Mouse (Mus musculus) hindbrain, embryonic 11.5 days (tissue): ENCODE data around the gene Nrg4. TPM values are rescaled to one million over a fixed set of nuclear protein-coding genes. Genes with fewer than 3 reads are reported as not detected.
A peak's percentile ranks its signal among the peaks of the same experiment; 100 is the strongest.

Experiments
- ATAC-seq: fragments of 200-750 bp; cut with Nextera tagmentation; 2 replicates; pipeline ENCODE4 v1.8.0; 2017; ENCODE audit warnings: mild to moderate bottlenecking, moderate TSS enrichment, moderate library complexity; ENCODE audit not compliant: low FRiP score
- DNase-seq: peaks from one replicate; pipeline ENCODE4 v3.0.0-alpha.2; 2015; ENCODE audit warnings: low spot score
- H3K27ac ChIP-seq: fragments of 300-500 bp; sonication (generic); 2 replicates; pipeline ENCODE4 v1.5.1; 2014; ENCODE audit warnings: mild to moderate bottlenecking, low read depth, low read length
- H3K27me3 ChIP-seq: fragments of 300-500 bp; sonication (generic); 2 replicates; pipeline ENCODE4 v1.6.1; 2014; ENCODE audit warnings: mild to moderate bottlenecking, low read length, moderate library complexity, mixed read lengths; ENCODE audit not compliant: control insufficient read depth, insufficient read depth
- H3K36me3 ChIP-seq: fragments of 300-500 bp; sonication (generic); 2 replicates; pipeline ENCODE4 v1.6.1; 2014; ENCODE audit warnings: mild to moderate bottlenecking, low read length, moderate library complexity, mixed read lengths; ENCODE audit not compliant: control insufficient read depth, insufficient read depth
- H3K4me1 ChIP-seq: fragments of 300-500 bp; sonication (generic); replicated peaks from 2 replicates; pipeline ENCODE4 v1.6.1; 2014; ENCODE audit warnings: low read length, mixed read lengths; ENCODE audit not compliant: control insufficient read depth, insufficient read depth
- H3K4me2 ChIP-seq: fragments of 300-500 bp; sonication (generic); replicated peaks from 2 replicates; pipeline ENCODE4 v1.6.1; 2014; ENCODE audit warnings: mild to moderate bottlenecking, low read depth, low read length
- H3K4me3 ChIP-seq: fragments of 300-500 bp; sonication (generic); 2 replicates; pipeline ENCODE4 v1.5.1; 2014; ENCODE audit warnings: low read depth, low read length
- H3K9ac ChIP-seq: fragments of 300-500 bp; sonication (generic); 2 replicates; pipeline ENCODE4 v1.6.1; 2014; ENCODE audit warnings: low read depth, low read length
- H3K9me3 ChIP-seq: fragments of 300-500 bp; sonication (generic); 2 replicates; pipeline ENCODE4 v1.6.1; 2016; ENCODE audit warnings: low read length; ENCODE audit not compliant: control insufficient read depth
- WGBS: fragments of 180-500 bp; shearing (Covaris S2); extraction: QIAGEN DNeasy Blood & Tissue Kit; methylation state at CpG from one replicate; pipeline ENCODE4 v1.1.7; 2014; 5-methylcytosine and 5-hydroxymethylcytosine counted together
- polyA plus RNA-seq: library from polyadenylated mRNA; unstranded; fragments of >200 nt; fragmentation: Nextera tagmentation; extraction: Ambion mirVana; gene quantifications from 2 replicates; pipeline ENCODE4 v1.2.1, GENCODE M21; 2014

Gene Nrg4
- polyA plus RNA-seq, 1 experiment from 2014 or later, result 1.8 TPM

- Histone ChIP-seq H3K27ac (0 out of 2 replicates have a peak overlapping the region, but pooled peaks have one; percentile 10), H3K4me1 (no peaks in the 10 kb centered on the region), H3K27me3 (peaks cover 7% of the 10 kb centered on the region; the same call in 1 of the 2 replicates), H3K4me3 (peak overlapping the region; percentile 65), H3K4me2 (peak overlapping the region; percentile 84), H3K9me3 (no peaks in the 10 kb centered on the region), H3K9ac (peak overlapping the region; percentile 31), H3K36me3 (no peaks in the 10 kb centered on the region)
- DNase-seq (peak; percentile 33), ATAC-seq (no peak)
- 16% methylated on average over 18 of the region's 18 CpGs for WGBS
Measured at GRCm38 (mm10) chr9:55325564-55326514, 805 bp downstream of the Nrg4 start.

GRCm38 (mm10) chr9:55325061-55325460 is 1.6 kb downstream of the Nrg4 start:
- Histone ChIP-seq H3K36me3 (no peaks in the 10 kb centered on the region), H3K27me3 (peaks cover 7% of the 10 kb centered on the region; the same call in 1 of the 2 replicates), H3K4me1 (no peaks in the 10 kb centered on the region), H3K4me3 (no peak overlapping the region), H3K4me2 (no peak overlapping the region), H3K9me3 (no peaks in the 10 kb centered on the region), H3K9ac (no peak overlapping the region), H3K27ac (no peak overlapping the region)
- DNase-seq (peak; percentile 54), ATAC-seq (peak; percentile 43; the same call in 1 of the 2 replicates)
- WGBS, result 10% methylated on average over 1 of the region's 1 CpGs

- H3K27ac ChIP-seq, result no peak overlapping the region
- ATAC-seq, result no peak
- no peaks in the 10 kb centered on the region for H3K9me3 ChIP-seq
- H3K36me3 ChIP-seq, result no peaks in the 10 kb centered on the region
- H3K9ac ChIP-seq, result no peak overlapping the region
- no peak overlapping the region for H3K4me3 ChIP-seq
- WGBS, result 53% methylated on average over 10 of the region's 10 CpGs
- DNase-seq, result no peak
- no peak overlapping the region for H3K4me2 ChIP-seq
- peaks cover 7% of the 10 kb centered on the region; the same call in 1 of the 2 replicates for H3K27me3 ChIP-seq
- H3K4me1 ChIP-seq, result no peaks in the 10 kb centered on the region
Measured at GRCm38 (mm10) chr9:55324516-55324915, 2.1 kb downstream of the Nrg4 start.

- peaks cover 7% of the 10 kb centered on the region; the same call in 1 of the 2 replicates for H3K27me3 ChIP-seq
- H3K9ac ChIP-seq, result no peak overlapping the region
- H3K4me2 ChIP-seq, result no peak overlapping the region
- DNase-seq (no peak), ATAC-seq (no peak)
- no peaks in the 10 kb centered on the region for H3K9me3 ChIP-seq
- 51% methylated on average over 8 of the region's 8 CpGs for WGBS
- no peaks in the 10 kb centered on the region for H3K36me3 ChIP-seq
- no peak overlapping the region for H3K27ac ChIP-seq
- no peak overlapping the region for H3K4me3 ChIP-seq
- H3K4me1 ChIP-seq, result no peaks in the 10 kb centered on the region
Measured at GRCm38 (mm10) chr9:55324085-55324484, 2.6 kb downstream of the Nrg4 start.

GRCm38 (mm10) chr9:55322641-55323040 is 4.0 kb downstream of the Nrg4 start:
- Histone ChIP-seq H3K36me3 (no peaks in the 10 kb centered on the region), H3K4me3 (no peak overlapping the region), H3K27me3 (0 out of 2 replicates have a peak, but pooled peaks cover 3% of the 10 kb centered on the region), H3K9me3 (no peaks in the 10 kb centered on the region), H3K9ac (no peak overlapping the region), H3K4me2 (no peak overlapping the region), H3K4me1 (no peaks in the 10 kb centered on the region), H3K27ac (no peak overlapping the region)
- ATAC-seq (no peak), DNase-seq (no peak)
- 85% methylated on average over 1 of the region's 1 CpGs for WGBS

GRCm38 (mm10) chr9:55313619-55314261 is 12.9 kb downstream of the Nrg4 start:
- H3K27ac ChIP-seq, result no peak overlapping the region
- no peak for DNase-seq
- H3K4me1 ChIP-seq, result no peaks in the 10 kb centered on the region
- H3K36me3 ChIP-seq, result no peaks in the 10 kb centered on the region
- no peaks in the 10 kb centered on the region for H3K9me3 ChIP-seq
- 67% methylated on average over 12 of the region's 12 CpGs for WGBS
- no peaks in the 10 kb centered on the region for H3K27me3 ChIP-seq
- ATAC-seq, result no peak
- H3K4me3 ChIP-seq, result no peak overlapping the region
- no peak overlapping the region for H3K9ac ChIP-seq
- no peak overlapping the region for H3K4me2 ChIP-seq

GRCm38 (mm10) chr9:55311560-55311959 is 15.1 kb downstream of the Nrg4 start:
- WGBS, result 13% methylated on average over 5 of the region's 5 CpGs

GRCm38 (mm10) chr9:55308455-55308854 is 18.2 kb downstream of the Nrg4 start:
- ATAC-seq, result no peak
- WGBS, result 84% methylated on average over 5 of the region's 5 CpGs
- H3K4me3 ChIP-seq, result no peak overlapping the region

More at GRCm38 (mm10) chr9:55311560-55311959, 15.1 kb downstream of the Nrg4 start:
- Histone ChIP-seq H3K4me2 (no peak overlapping the region), H3K27me3 (no peaks in the 10 kb centered on the region), H3K4me3 (no peak overlapping the region), H3K36me3 (no peaks in the 10 kb centered on the region), H3K4me1 (no peaks in the 10 kb centered on the region), H3K9ac (no peak overlapping the region), H3K27ac (no peak overlapping the region), H3K9me3 (no peaks in the 10 kb centered on the region)
- peak; percentile 25; the same call in 1 of the 2 replicates for ATAC-seq
- DNase-seq, result peak; percentile 88

More at GRCm38 (mm10) chr9:55308455-55308854, 18.2 kb downstream of the Nrg4 start:
- Histone ChIP-seq H3K27me3 (no peaks in the 10 kb centered on the region), H3K9me3 (no peaks in the 10 kb centered on the region), H3K9ac (no peak overlapping the region), H3K4me2 (no peak overlapping the region), H3K27ac (no peak overlapping the region), H3K36me3 (no peaks in the 10 kb centered on the region), H3K4me1 (no peaks in the 10 kb centered on the region)
- no peak for DNase-seq
